Mouse (Mus musculus) kidney, postnatal 0 days (tissue): ENCODE measurements at regions not wholly inside any gene's neighbourhood (a gene's known extent, or its start where the extent isn't known, plus 50 kb on each side); places are given as distances from the start of the nearest gene placed in this dataset.

Source experiments
- ATAC-seq: fragments of 200-750 bp; cut with Nextera tagmentation; replicated peaks from 2 replicates; pipeline ENCODE4 v1.8.0; 2017; ENCODE audit warnings: low read depth, moderate number of reproducible peaks, moderate TSS enrichment, moderate library complexity; ENCODE audit not compliant: low FRiP score
- DNase-seq: peaks from one replicate; pipeline ENCODE4 v3.0.0-alpha.2; 2016; ENCODE audit warnings: low spot score
- H3K27ac ChIP-seq: fragments of 300-500 bp; sonication (generic); 2 replicates; pipeline ENCODE4 v1.5.1; 2014; ENCODE audit warnings: mild to moderate bottlenecking
- H3K27me3 ChIP-seq: fragments of 300-500 bp; sonication (generic); 2 replicates; pipeline ENCODE4 v1.6.1; 2014; ENCODE audit warnings: low read length, mixed read lengths; ENCODE audit not compliant: insufficient read depth
- H3K36me3 ChIP-seq: fragments of 300-500 bp; sonication (generic); 2 replicates; pipeline ENCODE4 v1.6.1; 2014; ENCODE audit warnings: low read length, mixed read lengths; ENCODE audit not compliant: insufficient read depth
- H3K4me1 ChIP-seq: fragments of 300-500 bp; sonication (generic); replicated peaks from 2 replicates; pipeline ENCODE4 v1.6.1; 2014; ENCODE audit warnings: antibody characterized with exemption, low read length, mixed read lengths; ENCODE audit not compliant: insufficient read depth
- H3K4me2 ChIP-seq: fragments of 300-500 bp; sonication (generic); 2 replicates; pipeline ENCODE4 v1.6.1; 2014; ENCODE audit warnings: mild to moderate bottlenecking, low read length, moderate library complexity, mixed read lengths
- H3K4me3 ChIP-seq: fragments of 300-500 bp; sonication (generic); replicated peaks from 2 replicates; pipeline ENCODE4 v1.5.1; 2014; ENCODE audit warnings: low read depth, low read length
- H3K9ac ChIP-seq: fragments of 300-500 bp; sonication (generic); 2 replicates; pipeline ENCODE4 v1.6.1; 2014; ENCODE audit warnings: low read depth, low read length
- H3K9me3 ChIP-seq: fragments of 300-500 bp; sonication (generic); replicated peaks from 2 replicates; pipeline ENCODE4 v1.6.1; 2016; ENCODE audit warnings: low read length, inconsistent platforms, mixed read lengths
- CTCF ChIP-seq: IDR thresholded peaks from 2 replicates; pipeline ENCODE4 v1.5.1; 2016; ENCODE audit warnings: antibody characterized with exemption, low read depth, mild to moderate bottlenecking, moderate library complexity
- WGBS: fragments of 180-500 bp; shearing (Covaris S2); extraction: QIAGEN DNeasy Blood & Tissue Kit; methylation state at CpG from one replicate; pipeline ENCODE4 v1.1.7; 2014; 5-methylcytosine and 5-hydroxymethylcytosine counted together

- TF ChIP-seq CTCF: no peak
- Histone ChIP-seq H3K9ac (no peak overlapping the region), H3K4me1 (peaks cover 18% of the 10 kb centered on the region), H3K4me3 (no peak overlapping the region), H3K9me3 (no peaks in the 10 kb centered on the region), H3K4me2 (peak overlapping the region; percentile 16; the same call in 1 of the 2 replicates), H3K36me3 (no peaks in the 10 kb centered on the region), H3K27ac (peak overlapping the region; percentile 77), H3K27me3 (no peaks in the 10 kb centered on the region)
- DNase-seq (no peak), ATAC-seq (peak; percentile 60; the same call in 1 of the 2 replicates)
- 53% methylated on average over 18 of the region's 18 CpGs for WGBS
Measured at GRCm38 (mm10) chr13:112188741-112189476, 99.3 kb upstream of the Ankrd55 start.

- Histone ChIP-seq H3K4me2 (peak overlapping the region; percentile 16; the same call in 1 of the 2 replicates), H3K4me1 (peaks cover 18% of the 10 kb centered on the region), H3K9me3 (no peaks in the 10 kb centered on the region), H3K27ac (peak overlapping the region; percentile 77), H3K4me3 (no peak overlapping the region), H3K36me3 (no peaks in the 10 kb centered on the region), H3K9ac (no peak overlapping the region), H3K27me3 (no peaks in the 10 kb centered on the region)
- no peak for TF ChIP-seq CTCF
- ATAC-seq (peak; percentile 60), DNase-seq (peak; percentile 64)
- WGBS: 27% methylated on average over 5 of the region's 5 CpGs
Measured at GRCm38 (mm10) chr13:112189605-112190004, 98.6 kb upstream of the Ankrd55 start.

- Histone ChIP-seq H3K9me3 (no peaks in the 10 kb centered on the region), H3K4me1 (peaks cover 22% of the 10 kb centered on the region), H3K4me2 (no peak overlapping the region), H3K27me3 (no peaks in the 10 kb centered on the region), H3K36me3 (no peaks in the 10 kb centered on the region), H3K4me3 (no peak overlapping the region), H3K9ac (no peak overlapping the region), H3K27ac (no peak overlapping the region)
- TF ChIP-seq CTCF: no peak
- WGBS: 46% methylated on average over 9 of the region's 9 CpGs
- DNase-seq: no peak
- ATAC-seq: no peak
Measured at GRCm38 (mm10) chr13:112192192-112192905, 95.9 kb upstream of the Ankrd55 start.

DNA sequence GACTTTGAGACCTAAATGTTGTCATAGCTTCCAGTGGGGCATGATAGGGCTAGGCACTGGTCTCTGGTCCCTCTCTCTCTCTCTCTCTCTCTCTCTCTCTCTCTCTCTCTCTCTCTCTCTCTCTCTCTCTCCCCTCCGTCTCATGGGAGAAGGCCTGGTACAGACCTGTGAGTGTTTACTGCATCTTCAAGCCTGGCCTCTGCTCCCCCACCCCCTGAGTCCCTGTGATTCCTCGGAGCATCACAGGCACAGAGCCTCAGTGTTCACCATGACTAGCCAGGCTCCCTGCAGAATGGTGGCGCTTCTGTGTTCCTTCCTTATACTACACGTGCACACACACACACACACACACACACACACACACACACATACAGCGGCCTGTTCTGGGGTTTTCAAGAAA, 94.6 kb upstream of the Ankrd55 start:
- no peaks in the 10 kb centered on the region for H3K36me3 ChIP-seq
- no peak for TF ChIP-seq CTCF
- H3K4me2 ChIP-seq: no peak overlapping the region
- H3K4me1 ChIP-seq: peaks cover 11% of the 10 kb centered on the region
- H3K4me3 ChIP-seq: no peak overlapping the region
- DNase-seq (no peak), ATAC-seq (no peak)
- no peaks in the 10 kb centered on the region for H3K27me3 ChIP-seq
- WGBS: 81% methylated on average over 5 of the region's 5 CpGs
- no peak overlapping the region for H3K9ac ChIP-seq
- no peak overlapping the region for H3K27ac ChIP-seq
- no peaks in the 10 kb centered on the region for H3K9me3 ChIP-seq

- H3K4me1 ChIP-seq: peaks cover 5% of the 10 kb centered on the region
- no peak for DNase-seq
- no peaks in the 10 kb centered on the region for H3K36me3 ChIP-seq
- H3K9me3 ChIP-seq: no peaks in the 10 kb centered on the region
- no peaks in the 10 kb centered on the region for H3K27me3 ChIP-seq
- 86% methylated on average over 5 of the region's 5 CpGs for WGBS
- H3K4me2 ChIP-seq: no peak overlapping the region
- no peak overlapping the region for H3K9ac ChIP-seq
- H3K27ac ChIP-seq: no peak overlapping the region
- no peak overlapping the region for H3K4me3 ChIP-seq
- TF ChIP-seq CTCF: no peak
- no peak for ATAC-seq
Measured at GRCm38 (mm10) chr13:112194991-112195390, 93.3 kb upstream of the Ankrd55 start.

GRCm38 (mm10) chr13:112196789-112197188, 91.5 kb upstream of the Ankrd55 start:
- H3K27ac ChIP-seq: no peak overlapping the region
- H3K9me3 ChIP-seq: no peaks in the 10 kb centered on the region
- DNase-seq (peak; percentile 73), ATAC-seq (no peak)
- no peaks in the 10 kb centered on the region for H3K27me3 ChIP-seq
- peak overlapping the region; percentile 53 for H3K4me2 ChIP-seq
- 4% methylated on average over 13 of the region's 13 CpGs for WGBS
- TF ChIP-seq CTCF: peak; percentile 80
- no peaks in the 10 kb centered on the region for H3K36me3 ChIP-seq
- H3K4me1 ChIP-seq: peaks cover 5% of the 10 kb centered on the region; the same call in 1 of the 2 replicates
- H3K4me3 ChIP-seq: 0 out of 2 replicates have a peak overlapping the region, but pooled peaks have one; percentile 16
- no peak overlapping the region for H3K9ac ChIP-seq
